Mouse (Mus musculus): ENCODE data around the gene Proca1.

The Proca1 gene

DNA sequence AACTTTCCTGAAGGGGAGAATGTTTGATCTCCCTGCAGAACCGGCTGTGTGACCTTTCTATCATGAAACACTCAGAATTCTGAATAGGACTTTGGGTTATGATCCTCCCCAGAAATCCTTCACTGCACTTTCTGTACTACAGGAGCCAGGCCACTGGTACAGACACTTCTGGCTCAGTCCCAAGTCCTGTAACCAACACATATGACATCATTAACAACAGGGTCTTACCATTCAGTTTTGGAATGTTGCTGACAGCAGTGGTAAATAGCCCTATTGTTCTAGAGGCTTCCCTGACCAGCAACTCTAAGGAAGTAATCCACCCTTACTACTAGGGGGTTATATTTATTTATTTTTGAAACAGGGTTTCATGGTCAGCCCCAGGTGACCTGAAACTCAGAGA lies at the start of gene Proca1:
TSS of gene Proca1 (plus strand) at position 280 of the 400 bp plus-strand sequence.
- DNase-seq, result no peak

DNA sequence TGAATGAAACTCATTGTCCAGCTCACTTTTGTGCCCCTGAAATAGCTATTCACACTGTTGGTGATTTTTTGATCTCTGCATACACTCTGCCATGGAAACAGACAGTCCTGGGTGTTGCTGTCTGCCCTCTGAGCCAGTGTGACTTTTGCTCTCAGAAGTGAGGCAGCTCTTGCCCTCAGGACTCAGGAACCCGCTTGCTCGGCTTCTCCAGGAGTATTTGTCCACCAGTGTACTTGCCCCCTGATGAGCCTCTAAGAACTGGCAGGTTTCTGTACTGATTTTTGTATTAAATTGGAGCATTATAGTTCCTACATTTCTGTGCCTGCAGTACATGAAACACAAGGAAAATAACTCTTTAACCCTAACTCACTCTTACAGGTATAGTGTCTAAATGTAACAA lies 49.7 kb upstream of the Proca1 start:
- peak; percentile 47 for DNase-seq

DNA sequence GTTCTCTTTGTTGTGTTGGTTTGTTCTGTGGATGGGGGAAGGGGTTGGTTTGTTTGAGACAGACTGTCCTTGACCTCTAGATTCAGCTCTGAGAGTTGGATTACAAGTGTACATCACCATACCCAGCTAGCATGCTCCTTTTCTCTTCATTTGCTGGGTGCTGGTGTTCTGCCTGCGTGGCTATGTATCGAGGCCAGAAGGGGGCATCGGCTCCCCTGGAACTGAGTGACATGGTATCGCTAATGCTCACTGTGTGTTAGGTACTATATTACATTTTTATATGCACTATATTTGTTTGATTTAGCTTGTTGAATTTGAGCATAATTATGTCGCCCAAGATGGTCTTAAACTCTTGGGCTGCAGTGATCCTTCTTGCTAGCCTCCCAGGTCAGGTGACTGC lies 47.0 kb upstream of the Proca1 start:
- DNase-seq, result no peak

DNA sequence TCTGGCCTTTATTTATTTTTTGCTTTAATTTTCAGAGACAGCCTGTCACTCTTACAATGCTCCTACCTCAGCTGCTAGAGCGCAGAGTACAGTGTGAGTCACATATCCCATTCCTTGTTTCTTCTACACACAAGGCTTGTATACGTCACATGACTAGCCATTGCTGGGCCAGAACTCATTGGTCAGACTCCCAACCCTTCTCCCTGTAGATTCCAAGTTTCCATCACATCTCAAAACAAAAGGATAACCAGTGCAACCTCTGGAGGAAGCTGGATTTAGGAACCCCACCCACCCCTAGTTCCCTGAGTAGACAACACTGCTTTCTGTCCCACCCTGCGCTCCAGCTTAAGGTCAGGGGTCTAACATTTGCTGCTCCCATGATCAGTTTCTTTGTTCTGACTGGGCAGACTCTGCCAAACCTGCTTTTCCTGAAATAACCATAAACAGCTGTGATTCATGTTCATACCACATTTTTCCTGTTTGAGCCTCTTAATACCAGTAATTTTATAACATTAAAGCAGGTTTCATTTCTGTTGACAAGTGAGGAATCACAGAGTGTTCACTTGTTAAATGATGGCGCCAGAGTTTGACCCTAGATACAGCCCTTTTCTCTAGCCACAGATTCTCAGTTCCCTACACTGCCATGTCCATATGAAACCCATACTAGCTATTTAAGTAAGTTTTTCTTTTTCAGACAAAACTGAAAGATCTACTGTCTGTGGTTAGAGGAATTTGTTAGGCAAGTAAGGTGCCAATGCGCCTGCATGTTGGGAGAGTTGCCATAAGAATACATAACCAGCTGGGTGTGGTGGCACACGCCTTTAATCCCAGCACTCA lies 46.3 kb upstream of the Proca1 start:
- DNase-seq, result no peak

DNA sequence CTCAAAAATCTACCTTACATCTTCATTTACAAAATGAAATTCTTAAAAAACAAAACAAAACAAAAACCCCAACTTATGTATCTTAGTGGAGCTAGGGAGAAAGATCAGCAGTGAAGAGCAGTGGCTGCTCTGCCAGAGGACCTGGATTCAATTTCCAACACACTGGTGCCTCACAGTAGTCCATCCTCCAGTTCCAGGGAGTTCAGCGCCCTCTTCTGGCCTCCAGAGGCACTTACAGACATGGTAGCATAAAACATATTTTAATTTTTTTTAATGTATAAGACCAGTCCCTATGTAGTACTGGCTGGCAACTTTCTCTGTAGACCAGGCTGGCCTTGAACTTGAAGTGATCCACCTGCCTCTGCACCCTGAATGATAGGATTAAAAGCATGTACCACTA lies 42.0 kb upstream of the Proca1 start:
- no peak for DNase-seq

DNA sequence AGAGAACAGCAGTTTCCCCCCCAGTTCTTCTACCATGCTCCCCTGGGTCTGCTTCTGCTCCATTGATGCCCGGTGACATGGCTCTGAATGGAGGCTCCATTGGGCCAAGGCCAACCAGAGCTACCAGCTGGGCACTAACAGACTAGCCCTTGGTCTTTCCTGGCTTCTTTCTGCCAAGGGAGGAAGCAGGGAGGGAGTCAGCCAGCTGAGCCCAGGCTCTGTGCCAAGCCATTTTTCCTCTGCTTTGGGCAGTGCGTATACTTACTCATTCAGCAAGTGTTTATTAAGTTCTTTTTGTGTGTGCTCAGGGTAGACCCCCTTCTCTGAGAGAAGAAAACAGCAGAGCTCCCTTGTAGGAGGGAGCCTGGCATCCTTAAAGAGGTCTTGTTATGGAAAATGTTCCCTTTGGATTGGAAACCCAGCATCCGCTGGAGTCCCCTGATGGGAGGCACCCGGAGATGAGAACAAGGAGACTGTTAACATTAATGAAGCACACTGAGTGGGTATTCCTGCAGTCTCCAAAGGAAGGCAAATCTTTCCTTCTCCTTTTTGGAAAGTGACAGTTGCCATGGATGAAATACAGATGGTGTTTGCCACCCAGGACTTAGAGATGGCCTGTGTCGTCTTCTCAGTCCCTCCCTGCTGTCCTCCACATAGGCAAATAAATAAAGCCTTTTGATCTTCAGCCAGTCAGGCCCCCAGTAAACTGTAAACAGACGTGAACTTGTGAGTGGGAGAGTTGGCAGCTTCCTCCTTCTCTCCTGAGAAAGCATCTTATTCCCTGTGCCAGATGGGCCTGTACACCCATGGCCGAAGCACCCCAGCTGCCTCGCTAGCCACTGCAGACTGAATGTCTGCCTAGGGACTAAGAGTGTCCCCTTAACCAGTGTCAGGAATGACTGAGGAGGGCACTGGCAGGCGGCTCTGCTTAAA lies 40.6 kb upstream of the Proca1 start:
- DNase-seq, result peak; percentile 60

DNA sequence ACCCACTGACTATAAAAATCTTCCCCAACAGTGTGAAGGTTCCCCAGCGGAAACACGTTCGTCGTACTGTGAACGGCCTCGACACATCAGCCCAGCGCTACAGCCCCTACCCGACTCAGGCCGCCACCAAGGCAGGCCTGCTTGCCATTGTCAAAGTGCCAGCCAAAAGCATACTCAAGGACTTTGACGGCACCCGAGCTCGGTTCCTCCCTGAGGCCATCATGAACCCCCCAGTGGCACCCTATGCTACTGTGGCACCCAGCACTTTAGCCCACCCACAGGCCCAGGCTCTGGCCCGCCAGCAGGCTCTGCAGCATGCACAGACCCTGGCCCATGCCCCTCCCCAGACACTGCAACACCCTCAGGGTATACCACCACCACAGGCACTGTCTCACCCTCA lies 39.4 kb upstream of the Proca1 start:
- no peak for DNase-seq

DNA sequence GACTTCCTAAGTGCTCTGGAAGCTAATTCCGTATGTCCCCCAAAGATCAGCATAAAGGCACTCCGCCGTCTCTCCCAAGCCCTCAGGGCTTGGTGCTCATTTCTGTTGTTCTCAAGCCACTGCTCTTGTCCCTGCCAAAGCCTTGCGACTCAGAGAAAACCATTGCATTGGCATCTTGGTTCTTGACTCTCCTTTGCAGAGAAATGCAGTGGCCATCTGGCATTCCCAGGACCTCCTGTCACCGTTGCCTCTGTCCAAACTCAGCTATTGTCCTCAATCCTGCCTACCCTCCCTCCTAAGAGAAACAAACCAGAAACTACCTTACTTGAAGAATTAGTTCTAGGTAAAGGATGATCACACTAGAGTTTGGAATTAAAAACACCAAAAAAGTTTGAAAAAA lies 37.5 kb upstream of the Proca1 start:
- DNase-seq, result no peak

DNA sequence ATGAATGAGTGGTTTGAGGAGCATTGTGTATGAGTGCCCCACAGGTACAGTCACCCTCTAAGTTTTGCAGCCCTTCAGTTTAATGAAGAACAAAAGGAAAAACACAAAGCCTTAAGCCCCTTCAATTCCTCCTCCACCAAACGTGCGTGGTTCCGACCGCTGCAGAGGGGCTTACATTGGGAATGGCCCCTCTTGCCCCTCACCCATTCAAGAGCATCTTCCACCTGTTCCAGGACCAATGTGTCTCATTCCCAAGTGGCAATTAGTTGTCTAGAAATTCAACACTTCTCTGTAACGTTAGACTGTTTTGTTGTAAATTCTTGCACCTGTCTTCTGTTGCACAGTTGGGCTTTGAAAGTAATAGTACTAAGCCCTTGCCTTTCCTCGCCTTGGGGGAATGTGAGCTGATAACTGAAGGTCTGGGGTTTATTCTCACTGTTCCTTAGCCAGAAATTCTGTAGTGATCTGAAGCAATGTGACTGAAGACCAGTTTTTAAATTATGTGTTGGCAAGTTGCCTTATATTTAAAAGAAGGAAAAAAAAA lies 37.0 kb upstream of the Proca1 start:
- no peak for DNase-seq

DNA sequence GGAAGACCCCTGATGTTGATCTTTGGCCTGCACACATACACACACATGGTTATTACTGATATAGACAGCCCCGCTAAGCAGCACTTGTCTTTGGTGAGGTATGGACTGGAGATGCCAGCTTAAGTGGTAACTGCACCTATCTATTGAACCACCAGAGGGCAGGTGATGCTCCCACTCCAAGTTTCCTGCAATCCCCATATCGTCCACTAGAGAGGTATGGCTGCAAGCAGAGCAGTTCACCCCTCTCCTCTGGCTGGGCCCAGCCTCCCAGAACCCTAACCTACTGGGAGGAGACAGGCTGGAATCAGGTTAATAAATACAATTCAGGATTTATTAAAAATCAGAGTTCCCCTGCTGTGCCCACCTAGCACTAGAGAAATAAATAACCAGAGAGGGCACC lies 34.1 kb upstream of the Proca1 start:
- DNase-seq, result peak; percentile 97

DNA sequence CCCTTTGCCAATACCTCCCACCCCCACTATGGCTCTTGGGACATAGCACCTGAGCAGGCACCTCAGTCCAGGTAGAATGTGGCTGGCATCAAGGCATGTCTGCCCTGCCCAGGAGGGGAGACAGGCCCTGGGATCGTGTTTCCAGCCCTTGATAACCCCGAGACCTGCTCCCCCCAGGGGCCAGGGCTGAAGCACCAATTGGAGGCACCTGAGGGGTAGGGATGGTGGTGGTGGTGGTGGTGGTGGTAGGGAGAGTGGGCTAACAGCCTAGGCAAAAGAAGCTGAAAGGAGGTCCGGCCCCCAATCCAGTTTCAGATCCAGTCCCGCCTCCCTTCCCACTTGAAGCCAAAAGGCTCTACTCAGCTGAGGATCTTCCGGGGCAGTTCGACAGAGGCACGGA lies 33.6 kb upstream of the Proca1 start:
- no peak for DNase-seq

DNA sequence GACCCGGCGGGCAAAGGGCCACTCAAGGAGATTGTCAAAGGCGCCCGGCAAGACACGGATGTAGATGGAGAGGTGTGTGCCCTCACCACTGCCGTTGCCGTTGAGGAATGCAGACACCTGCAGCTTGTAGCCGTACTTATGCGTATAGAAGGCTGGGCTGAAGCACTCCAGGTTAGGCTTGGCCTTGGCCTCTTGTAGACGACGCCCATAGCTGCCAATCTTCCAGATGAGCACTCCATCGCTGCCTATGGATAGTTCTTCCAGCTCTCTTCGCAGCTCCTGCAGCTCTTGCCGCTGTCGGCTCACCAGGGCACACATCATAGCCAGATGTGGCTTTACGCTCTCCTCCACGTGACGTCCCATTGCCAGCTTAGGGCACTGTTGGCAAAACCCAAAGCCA lies 33.0 kb upstream of the Proca1 start:
- no peak for DNase-seq

DNA sequence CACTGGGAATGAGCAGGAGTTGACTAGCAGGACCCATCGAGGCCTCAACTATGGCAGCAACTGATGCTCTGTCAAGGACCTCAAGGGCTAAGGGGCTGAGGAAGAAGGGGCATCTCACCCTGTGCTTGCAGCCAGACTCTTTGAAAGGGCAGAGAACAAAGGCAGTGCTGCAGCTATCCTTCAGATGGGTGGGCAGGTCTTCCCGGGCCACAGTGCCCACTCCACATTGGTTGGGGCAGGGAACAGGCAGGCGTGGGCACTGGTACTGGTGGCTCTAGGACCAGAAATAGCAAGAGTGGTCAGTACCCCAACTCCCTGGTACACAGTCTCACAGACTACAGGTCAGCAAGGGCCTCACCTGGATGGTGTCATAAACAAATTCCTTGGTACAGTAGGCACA lies 32.5 kb upstream of the Proca1 start:
- DNase-seq, result no peak

DNA sequence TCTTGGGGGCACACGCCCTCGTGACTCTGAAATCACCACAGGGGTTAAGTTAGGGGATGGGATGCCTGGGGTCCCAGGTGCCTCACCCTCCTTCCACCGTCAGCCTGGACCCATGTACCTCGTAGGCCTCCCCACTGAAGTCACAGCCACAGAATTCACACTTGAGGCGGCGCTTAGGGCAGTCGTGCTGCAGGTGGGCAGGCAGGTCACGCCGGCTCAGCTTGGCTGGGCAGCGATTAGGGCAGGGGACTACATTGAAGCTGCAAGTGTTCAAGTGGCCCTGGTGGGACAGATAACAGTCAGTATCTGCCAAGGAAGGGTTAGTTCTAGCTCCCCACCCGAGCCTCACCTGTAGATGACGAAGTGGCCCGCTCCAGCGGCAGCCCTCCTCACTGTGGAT lies 32.0 kb upstream of the Proca1 start:
- no peak for DNase-seq

DNA sequence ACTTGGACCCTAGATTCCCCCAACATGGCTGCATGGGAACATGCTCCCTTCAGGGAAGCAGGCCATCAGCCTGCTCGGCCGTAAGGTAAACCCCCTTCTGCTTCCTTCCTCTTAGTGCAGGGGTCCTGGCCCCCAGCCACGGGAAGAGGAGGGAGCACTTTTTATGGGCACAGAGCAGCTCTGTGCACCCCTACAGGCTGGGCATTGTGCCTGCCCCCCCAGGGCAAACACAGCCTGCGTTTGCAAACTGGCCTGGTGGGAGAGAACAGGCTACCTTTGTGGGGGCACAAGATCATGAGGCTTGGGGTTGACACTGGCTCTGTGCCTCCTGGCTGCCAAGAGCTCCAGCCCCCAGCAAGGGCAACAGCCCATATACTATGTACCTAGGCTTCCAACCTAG lies 31.2 kb upstream of the Proca1 start:
- DNase-seq, result no peak

DNA sequence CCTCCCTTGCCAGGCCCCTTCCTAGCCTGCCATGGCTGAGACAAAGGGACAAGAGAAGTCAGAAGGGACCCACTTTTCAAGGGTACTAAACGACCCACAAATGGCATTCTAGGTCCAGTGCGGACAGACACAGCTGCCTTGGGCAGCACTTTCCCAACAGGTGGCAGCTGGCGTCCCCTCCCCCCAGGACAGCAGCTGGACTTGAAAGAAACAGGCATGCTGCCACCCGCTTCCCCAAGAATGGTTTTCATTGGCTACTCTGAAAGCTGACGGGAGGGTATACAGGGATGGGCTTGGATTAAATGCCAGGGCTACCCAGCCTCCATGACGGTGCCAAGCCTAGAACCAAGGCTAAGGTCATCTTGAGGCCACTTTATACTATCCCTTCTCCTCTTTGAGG lies 30.7 kb upstream of the Proca1 start:
- no peak for DNase-seq

DNA sequence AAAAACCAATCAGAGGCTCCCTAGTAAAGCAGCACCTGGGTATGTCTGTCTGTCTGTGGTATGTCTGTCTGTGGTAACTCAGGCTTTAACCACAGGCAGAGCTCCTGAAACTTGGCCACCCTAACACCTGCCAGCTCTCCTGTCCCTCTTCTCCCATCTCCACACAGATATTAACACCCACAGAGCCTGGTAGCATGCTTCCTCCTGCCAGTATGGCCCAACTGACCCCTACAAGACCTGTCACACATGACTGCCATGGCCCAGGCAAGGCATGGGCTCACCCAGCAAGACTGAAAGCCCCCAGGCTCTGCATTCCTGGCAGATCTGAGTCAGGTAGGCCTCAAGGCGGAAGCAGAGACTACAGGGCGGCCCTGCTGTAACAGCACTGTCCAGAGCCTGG lies 30.1 kb upstream of the Proca1 start:
- DNase-seq, result no peak

DNA sequence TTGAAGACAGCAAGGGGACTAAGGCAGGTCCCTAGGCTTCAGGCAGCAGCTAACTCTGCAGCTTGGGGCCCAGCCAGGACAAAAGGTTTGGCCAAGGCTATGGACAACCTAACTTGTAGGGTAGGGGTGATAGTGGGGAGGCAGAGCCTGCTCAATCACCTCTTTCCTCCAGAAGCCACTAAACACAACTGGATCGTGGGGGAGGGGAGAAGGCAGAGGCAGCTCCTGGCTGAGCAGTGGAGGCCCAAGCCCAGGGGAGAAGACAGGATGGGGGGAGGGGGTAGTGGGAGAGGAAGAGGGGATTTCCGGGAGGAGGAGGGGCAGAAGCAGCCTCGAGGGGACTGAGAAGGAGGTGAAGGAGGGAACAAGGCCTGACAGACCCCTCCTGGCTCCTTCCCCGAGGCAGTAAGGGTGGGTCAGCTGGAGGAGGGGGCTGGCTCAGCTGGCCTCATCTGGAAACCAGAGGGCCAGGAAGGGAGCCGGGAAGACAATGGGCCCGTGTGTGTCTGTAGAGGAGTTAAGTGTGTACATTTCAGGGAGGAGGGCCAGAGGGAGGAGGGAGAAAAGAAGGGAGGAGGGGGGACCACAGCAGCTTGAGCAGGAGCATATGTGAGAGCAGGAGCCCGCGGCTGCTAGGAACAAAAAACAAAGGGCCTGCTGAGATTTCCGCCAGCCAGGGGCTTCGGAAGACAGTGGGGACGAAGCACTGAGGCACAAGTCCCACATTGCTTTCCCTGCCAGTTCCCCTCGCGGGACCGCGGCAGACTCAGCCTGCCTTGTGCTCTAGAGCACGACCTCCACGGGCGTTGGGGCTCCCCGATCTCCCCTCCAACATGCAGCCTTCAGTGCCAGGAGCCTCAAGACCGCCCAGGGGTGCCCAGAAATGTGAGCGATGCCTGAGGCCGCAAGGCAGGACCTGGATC lies 29.2 kb upstream of the Proca1 start:
- DNase-seq, result peak; percentile 79

DNA sequence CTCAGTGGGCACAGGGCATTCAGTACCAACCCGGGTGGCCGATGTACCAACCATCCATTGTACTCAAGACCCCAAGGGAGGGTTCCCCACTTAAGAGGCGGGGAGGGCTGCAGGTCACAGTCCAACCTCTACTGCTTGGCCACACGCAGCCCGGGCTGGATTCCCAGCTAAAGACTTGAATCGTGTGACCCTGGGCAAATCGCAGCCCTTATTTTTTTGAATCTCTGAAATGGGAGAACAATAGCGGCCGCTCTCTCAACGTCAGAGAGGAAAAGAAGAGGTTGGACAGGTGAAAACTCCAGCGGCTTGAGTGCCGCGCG lies 28.6 kb upstream of the Proca1 start:
- no peak for DNase-seq

DNA sequence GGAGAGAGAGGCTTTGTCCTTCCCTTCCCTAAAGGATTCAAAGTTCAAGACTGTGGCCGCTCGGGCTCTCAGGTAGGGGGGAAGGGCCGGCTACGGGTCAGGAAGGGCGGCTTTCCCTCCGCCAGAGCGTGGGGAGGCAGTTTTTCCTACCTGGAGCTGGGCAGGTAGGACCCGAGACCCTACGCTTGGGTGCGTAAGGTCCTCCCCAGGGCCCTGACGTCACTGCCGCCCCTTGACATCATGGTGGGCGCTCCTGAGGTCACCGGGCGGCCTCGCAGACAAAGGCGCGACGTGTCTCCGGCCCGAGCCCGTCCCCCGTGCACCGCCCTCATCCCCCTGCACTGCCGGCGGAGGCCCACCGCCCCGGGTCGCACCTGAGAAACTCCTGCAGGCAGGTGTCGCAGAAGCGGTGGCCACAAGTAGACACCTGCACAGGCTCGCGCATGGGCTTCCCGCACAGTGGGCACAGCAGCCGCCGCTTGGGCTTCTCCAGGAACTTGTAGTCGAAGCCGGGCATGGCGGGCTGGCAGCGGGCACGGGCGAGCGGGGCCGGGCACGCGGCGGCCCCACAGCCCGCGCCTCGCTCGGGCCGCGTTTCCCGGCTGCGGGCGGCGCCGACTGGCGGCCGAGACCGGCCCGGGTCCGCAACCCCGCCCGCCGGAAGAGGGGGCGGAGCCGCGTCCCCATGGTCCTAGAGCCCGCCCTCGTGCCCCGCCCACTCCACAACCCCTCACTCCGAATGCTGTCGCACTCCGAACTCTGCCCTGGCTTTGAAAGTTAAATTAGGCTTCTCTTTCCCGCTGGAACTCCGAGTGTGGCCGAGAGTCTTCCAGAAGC lies 28.1 kb upstream of the Proca1 start, which contains the start of gene Traf4:
TSS of gene Traf4 (minus strand) at position 666 of the 837 bp plus-strand sequence.
- peak; percentile 80 for DNase-seq

DNA sequence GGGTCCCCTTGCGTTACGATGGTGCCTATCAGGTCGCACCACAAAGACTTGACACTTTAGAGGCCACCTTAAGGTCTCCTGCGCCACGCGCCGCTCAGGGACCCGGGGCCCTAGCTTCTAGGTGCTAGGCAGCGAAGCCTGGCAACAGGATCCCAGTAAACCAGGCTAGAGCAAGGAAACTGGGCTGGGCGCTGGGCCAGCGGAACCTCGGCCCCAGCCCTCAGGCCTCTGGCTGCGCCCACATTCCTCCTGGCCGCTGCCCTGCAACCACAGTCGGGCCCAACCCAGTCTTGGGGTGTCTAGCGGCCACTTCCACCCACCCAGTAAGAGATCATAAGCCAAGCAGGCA lies 27.5 kb upstream of the Proca1 start:
- peak; percentile 89 for DNase-seq

DNA sequence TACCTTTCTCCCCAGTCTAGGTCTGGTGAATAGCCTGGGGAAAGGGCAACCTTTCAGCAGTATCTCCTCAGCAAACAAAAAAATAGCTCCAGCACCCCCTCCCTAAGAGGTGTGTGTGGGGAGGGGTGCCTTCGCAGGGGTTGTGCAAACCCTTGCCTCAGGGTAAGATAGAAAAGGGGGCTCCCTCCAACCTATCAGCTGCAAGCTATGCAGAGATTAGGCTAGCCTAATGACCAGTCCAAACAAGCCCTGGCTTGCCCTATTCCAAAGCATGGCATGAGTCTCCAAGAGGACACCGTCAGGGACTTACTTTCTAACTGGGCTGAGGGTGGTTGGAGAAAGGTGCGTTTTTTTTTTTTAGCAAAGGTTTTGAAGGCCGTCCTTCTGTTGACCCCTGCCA lies 27.0 kb upstream of the Proca1 start:
- no peak for DNase-seq
